Mouse (Mus musculus) MEL (cell line): ENCODE measurements around the gene Rassf5.
A peak's percentile ranks its signal among the peaks of the same experiment; 100 is the strongest.

ENCODE experiments used
- CHD2 ChIP-seq: IDR thresholded peaks from 2 replicates; pipeline ENCODE4 v1.6.1; 2011; ENCODE audit warnings: low read length, improper control_type of control experiment
- CTCF ChIP-seq, 3 experiments: IDR thresholded peaks in 2 of 3; conservative IDR thresholded peaks in 1 of 3; 2 replicates each; pipeline ENCODE4 v1.5.1; 2011 to 2012; ENCODE audit warnings: low read length in 3 of 3, low read depth in 2 of 3, mild to moderate bottlenecking in 2 of 3, improper control_type of control experiment in 1 of 3, inconsistent platforms in 1 of 3, mixed read lengths in 1 of 3, moderate library complexity in 1 of 3; ENCODE audit not compliant: control insufficient read depth in 1 of 3, insufficient read depth in 1 of 3, poor library complexity in 1 of 3, severe bottlenecking in 1 of 3
- GABPA ChIP-seq: IDR thresholded peaks from 2 replicates; pipeline ENCODE4 v1.6.1; 2012; ENCODE audit warnings: low read depth, mild to moderate bottlenecking, inconsistent platforms, low read length, improper control_type of control experiment, moderate library complexity

GRCm38 (mm10) chr1:131269797-131270578, 24.9 kb upstream of the Rassf5 start:
- TF ChIP-seq CHD2: no peak
- TF ChIP-seq GABPA: no peak
- TF ChIP-seq CTCF (IDR thresholded peaks at IDR 0.05 in 2 of 3, conservative IDR thresholded peaks at IDR 0.05 in 1 of 3; ENCODE audit: control insufficient read depth in 1 of 3, insufficient read depth in 1 of 3, low read depth in 2 of 3, low read length in 3 of 3, poor library complexity in 1 of 3, severe bottlenecking in 1 of 3): peak; percentile 78 to 92 (median 90)
